Mouse (Mus musculus) T-helper 2 cell (primary cell): Measurements from ENCODE around the gene Mog.
"Not testable (repeated sequence)": the region's sequence is repeated elsewhere in the genome, so short reads cannot be mapped to it uniquely, and the experiment has no call there.

Experiments
- in situ Hi-C: fragments of 300-600 bp; cut with MboI, MseI; formaldehyde crosslinking; loops from one replicate; pipeline ENCODE4 v1.15.1; 2025; ENCODE audit warnings: high pct_unique_total_duplicates

Mog gene

DNA sequence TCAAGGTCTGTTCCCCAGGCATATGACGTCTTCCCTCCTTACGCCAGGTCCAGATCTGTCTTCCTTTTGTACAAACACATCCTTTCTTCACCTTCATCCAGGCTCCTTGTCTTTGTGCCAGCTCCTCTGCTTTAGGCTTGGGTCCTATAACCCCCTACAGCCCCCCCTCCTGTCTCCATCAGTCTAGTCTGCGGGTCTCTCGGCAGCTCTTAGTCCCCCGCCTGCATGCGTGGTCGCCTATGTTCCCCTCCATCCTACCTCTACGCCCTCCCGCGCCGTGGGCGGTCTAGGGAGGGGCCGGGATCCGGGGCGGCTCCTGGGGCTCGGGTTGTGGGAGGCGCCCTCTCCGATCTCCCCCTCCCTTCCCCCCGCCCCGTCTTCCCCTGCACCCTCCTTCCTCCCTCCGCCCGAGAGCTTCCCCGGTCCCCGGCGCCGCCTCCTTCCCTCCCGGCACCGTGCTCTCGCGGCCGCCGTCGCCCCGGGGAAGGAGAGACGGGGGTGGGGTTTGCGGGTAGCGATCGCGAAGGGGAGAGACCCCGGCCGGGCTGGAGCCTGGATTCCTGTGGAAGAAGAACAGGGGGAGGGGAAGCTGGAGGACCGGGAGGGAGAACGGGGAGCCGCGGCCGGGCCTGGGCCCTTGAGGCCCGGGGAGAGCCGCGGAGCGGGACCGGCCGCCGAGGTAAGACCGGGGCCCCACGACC, 22.6 kb upstream of the Mog start, which contains the start of gene Gabbr1:
Gene Gabbr1 (plus strand): TSS at position 356 of the 701 bp plus-strand sequence.
- in situ Hi-C loops, result no loop called here

GRCm38 (mm10) chr17:37044651-37045244, 21.6 kb upstream of the Mog start:
- in situ Hi-C loops, result no loop called here

GRCm38 (mm10) chr17:37039127-37039894, 16.1 kb upstream of the Mog start:
- in situ Hi-C loops, result no loop called here

GRCm38 (mm10) chr17:37029162-37029561, 6.0 kb upstream of the Mog start:
- in situ Hi-C loops, result no loop called here

DNA sequence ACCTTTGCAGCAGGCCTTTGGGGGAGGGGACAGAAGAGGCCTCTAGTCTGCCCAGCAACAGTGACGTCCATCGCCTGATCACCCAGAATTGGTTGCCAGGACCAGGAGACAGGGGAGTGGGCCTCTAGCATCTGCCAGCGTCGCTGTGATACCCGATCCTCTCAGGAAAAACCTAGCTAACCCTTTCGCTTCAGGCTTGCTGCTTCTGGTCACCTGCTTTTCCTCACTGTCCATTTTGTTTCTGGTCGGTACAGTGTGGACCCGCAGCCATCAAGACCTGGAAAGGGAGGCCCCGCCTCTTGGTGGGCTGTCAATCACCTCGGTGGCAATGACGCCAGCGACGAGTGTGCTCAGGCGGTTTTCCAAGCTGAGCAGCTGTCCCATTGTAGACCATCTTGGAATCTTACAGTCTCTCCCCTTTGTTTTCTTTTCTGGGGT, 5.5 kb upstream of the Mog start:
- in situ Hi-C loops, result no loop called here

DNA sequence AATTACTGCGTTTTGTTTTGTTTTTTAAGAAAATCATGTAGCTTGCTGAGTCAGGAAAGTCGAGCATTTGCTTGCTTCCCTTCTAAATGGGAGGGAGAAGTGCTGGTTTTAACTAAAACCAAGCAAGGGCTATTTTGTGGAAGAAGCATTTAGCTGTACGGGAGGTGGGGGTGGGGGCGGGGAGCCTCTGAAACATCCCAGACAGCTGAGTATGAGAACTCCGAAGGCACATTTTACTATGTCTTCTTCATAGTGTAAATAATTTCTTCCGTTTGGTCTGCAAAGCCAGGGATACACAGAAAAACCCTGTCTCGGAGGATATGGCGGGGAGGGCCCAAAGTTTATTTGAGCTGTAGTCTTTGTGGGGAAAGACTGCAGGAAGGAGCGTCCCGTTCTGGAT, 5.0 kb upstream of the Mog start:
- in situ Hi-C loops, result no loop called here

DNA sequence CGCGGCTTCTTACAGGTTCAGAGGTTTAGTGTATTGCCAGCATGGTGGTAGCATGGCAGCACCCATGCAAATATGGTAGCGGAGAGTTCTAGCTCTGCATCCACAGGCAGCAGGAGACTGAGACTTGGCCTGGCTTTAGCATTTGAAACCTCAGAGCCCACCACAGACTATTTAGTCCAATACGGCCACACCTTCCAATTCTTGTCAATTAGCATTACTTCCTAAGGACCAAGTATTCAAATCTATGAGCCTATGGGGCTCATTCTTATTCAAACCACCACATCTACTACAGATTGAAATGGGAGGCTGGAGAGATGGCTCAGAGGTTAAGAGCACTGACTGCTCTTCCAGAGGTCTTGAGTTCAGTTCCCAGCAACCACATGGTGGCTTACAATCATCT, 4.3 kb upstream of the Mog start:
- in situ Hi-C loops, result no loop called here

GRCm38 (mm10) chr17:37026425-37026824, 3.2 kb upstream of the Mog start:
- in situ Hi-C loops, result no loop called here

GRCm38 (mm10) chr17:37019242-37019641, 4.0 kb downstream of the Mog start:
- in situ Hi-C loops, result not testable (repeated sequence)

GRCm38 (mm10) chr17:37018328-37018727, 4.9 kb downstream of the Mog start:
- in situ Hi-C loops, result no loop called here

GRCm38 (mm10) chr17:37016333-37016732, 6.9 kb downstream of the Mog start:
- in situ Hi-C loops, result no loop called here

GRCm38 (mm10) chr17:37012141-37012540, 11.1 kb downstream of the Mog start:
- in situ Hi-C loops, result no loop called here

DNA sequence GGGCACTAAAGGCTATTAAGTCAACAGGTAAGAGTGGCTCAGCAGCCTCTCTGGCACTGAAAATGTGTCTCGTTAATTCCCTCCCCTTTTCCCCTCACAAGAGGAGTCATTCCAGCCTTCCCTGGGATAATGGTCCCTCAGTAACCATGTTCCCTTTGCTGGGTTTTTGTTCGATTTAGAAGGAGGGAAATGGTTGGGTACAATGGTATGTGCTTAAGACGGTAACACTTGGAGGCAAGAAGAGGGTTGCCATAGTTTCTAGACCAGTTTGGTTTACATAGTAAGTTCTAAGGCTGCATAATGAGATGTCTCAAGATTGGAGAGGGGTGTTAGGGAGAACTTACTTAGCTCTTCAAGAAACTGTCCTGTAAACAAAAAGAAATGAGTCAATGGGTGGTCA, 11.5 kb downstream of the Mog start:
- in situ Hi-C loops, result no loop called here

GRCm38 (mm10) chr17:37009460-37010042, 13.6 kb downstream of the Mog start:
- in situ Hi-C loops, result no loop called here

DNA sequence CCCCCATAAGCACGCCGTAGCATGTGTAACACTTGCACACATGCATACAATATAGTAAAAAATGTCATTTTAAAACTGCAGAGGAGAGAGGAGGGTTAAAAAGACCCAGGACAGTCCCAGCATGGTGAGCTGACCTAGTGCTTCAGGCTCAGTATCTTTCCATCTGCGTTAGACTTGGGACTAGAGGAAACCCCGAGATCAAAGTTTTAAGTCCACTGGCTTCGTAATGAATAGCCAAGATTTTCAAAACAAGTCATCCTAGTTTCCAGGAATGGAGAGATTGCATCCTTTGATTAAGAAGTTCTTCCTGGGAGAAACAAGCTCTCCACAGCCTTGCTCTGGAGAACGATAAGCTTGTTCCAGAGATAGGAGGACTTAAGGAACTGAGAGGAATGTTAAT, 15.0 kb downstream of the Mog start:
- in situ Hi-C loops, result no loop called here

- in situ Hi-C loops, result no loop called here
Observed at GRCm38 (mm10) chr17:37003366-37003765, 19.8 kb downstream of the Mog start.

DNA sequence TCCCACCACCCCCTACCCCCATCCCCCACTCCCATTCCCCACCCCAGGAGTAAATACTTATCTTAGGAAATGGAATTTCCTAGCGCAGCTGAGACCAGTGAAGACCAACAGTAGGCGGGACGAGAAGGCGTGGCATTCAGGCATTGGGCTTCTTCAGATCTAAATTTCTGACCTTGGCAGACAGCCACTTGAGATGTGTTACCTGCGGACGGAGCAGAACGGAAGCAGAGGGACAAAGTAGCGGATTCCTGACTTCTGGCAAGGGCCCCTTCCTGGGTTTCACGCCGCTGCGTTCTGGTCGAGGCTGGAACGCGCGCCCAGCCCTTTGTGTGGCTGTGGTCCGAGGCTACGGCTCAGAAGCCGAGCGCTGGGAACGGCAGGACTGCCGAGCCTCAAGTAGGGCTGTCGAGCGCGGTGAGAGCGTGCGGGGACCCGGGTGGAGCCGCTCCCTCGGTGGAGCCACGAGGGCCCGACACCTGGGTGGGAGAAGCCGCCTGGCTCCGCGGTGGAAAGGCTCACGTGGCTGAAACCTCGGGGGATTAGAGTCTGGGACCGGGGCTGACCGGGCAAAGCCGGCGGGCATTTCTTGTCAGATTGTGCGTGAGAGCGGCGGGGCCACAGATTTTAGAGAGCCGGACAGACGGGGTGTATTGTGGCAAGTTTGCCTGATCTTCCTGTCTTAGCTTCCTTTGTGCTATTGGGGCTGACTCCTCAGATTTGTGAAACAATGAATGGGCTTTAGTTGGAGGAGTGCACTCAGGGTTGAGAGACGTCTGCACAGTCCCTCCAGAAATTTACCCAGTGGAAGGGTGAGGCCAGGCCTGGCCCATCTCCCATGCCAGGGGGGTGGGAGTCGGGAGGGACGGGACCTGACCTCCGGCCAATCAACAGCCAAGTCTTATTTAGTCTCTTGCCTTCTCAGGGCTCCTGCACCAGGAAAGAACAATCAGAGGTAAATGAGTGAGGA, 20.6 kb downstream of the Mog start:
- in situ Hi-C loops, result no loop called here

DNA sequence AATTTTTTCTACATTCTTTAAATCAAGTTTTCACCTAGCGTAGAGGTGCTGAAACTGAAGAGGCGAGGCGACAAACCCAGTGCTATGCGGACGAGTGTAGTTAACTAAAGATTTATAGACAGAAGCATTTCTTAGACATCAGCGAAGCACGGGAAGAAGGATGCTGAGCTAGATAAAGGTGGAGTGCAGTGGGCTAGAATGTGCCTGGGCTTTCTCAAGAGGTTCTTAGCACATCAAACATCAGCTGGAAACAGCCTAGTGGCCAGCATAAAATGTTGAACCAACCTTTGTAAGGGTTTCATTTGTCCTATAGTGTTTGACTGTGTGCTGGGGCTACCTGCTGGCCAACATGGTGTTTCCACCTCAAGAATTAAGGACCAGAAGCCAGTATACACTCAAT, 22.3 kb downstream of the Mog start, which contains the start of gene Zfp57:
Gene Zfp57 (plus strand): TSS at position 301 of the 400 bp plus-strand sequence.
- in situ Hi-C loops, result no loop called here

- in situ Hi-C loops, result no loop called here
Observed at GRCm38 (mm10) chr17:36998477-36998876, 24.7 kb downstream of the Mog start.

DNA sequence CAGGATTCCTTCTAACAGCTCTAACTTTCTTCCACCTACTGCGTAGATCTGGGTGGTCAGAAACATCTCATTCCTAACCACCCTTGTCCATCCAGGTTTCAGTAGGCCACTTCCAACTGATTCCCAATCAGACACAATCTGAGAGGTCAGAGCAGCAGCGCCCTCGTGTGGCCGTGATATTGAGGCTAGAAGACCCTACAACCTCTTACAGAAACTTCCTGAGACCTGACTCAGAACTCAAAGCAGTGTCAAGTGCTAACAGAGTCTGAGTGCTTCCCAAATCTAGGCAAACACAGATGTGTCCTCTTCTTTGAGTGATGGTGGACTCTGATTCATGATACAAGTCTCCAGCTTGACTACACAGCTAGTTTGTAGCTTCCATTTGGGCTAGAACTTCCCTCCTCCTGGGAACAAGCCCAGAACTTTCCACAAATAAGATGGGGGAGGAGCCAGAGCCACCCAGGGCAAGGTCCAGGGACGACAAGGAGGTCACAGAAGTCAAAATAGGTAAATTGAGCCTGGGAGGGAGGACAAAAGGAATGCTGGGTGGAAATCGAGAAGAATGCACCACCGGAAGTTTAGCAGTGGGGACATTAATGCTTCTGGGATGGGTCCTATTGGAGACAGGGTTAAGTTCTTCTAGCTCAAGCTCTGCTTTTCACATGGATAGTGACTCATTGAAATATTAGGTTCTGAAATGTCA, 26.0 kb downstream of the Mog start:
- in situ Hi-C loops, result no loop called here
